8 mouse cellular contexts compared by ENCODE assay signal in the genomic region with DNA sequence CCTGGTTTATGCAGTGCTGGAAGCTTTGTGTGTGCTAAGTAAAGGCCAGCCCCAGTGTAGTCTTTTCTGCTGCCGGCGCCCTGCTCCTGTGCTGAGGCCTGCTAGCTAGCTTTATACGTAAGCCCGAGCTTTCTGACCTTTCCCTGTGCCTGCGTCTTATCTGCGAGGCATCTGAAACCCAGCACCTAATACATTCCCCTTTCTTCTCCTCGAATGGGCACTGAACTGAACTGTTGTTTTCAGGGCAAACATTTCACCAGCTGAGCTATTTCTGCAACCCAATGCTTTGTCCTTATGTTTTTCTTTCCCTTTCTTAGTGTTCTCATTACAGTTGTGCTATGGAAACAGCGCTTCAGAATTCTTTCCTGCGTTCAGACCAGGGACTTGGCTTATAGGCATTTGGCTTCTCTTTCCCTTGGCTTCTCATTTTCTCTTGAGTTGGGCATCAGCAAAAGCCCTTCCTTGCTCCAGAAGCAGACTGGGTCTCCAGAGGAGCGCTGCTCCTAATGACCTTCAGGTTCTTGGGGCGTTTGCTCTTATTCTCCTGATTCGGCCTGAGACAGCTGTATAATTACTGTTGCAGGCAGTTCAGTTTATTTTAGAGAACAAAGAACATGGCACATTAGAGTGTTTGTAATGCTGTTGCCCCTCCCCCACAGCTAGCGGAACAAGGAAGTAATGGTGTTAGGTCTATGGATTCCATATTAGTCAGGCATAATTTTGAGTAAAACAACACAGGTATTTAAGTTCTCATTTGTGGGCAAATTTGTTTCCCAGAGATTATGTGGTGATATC.
DNase-seq lines count a peak whose midpoint lies in the region; ATAC-seq and TF ChIP-seq lines count a peak whose summit lies in the region.

No protein-coding gene starts in this region.

- H3K4me2 ChIP-seq in hindbrain, embryonic 15.5 days: peak overlapping the region; percentile 26
- H3K4me2 ChIP-seq in liver, postnatal 0 days (ENCODE audit: low read depth, low read length): peak overlapping the region; percentile 18; the same call in 1 of the 2 replicates

- no peaks in the 10 kb centered on the region for H3K36me3 ChIP-seq in kidney, adult 2 months (ENCODE audit: control insufficient read depth, insufficient read depth, low read length)
- H3K36me3 ChIP-seq in hindbrain, embryonic 15.5 days: no peaks in the 10 kb centered on the region
- no peaks in the 10 kb centered on the region for H3K36me3 ChIP-seq in liver, postnatal 0 days (replicated peaks; ENCODE audit: insufficient read depth, low read length)

- H3K27ac ChIP-seq in kidney, adult 2 months (ENCODE audit: insufficient read depth, low read depth, low read length): peak overlapping the region; percentile 53
- H3K27ac ChIP-seq in hindbrain, embryonic 15.5 days (replicated peaks): peak overlapping the region; percentile 80
- peak overlapping the region; percentile 66 for H3K27ac ChIP-seq in liver, postnatal 0 days (ENCODE audit: low read depth)

- TF ChIP-seq EP300 in liver, postnatal 0 days (IDR thresholded peaks at IDR 0.05; ENCODE audit: low read depth): no peak

- H3K4me3 ChIP-seq in kidney, adult 2 months (ENCODE audit: insufficient read depth, low read depth, low read length): no peak overlapping the region
- H3K4me3 ChIP-seq in hindbrain, embryonic 15.5 days: no peak overlapping the region
- H3K4me3 ChIP-seq in liver, postnatal 0 days (ENCODE audit: low read depth, low read length): no peak overlapping the region

- no peak for TF ChIP-seq CTCF in kidney, adult 2 months (conservative IDR thresholded peaks at IDR 0.05; ENCODE audit: insufficient read depth, insufficient read length, low read depth, low read length)
- TF ChIP-seq CTCF in liver, postnatal 0 days (IDR thresholded peaks at IDR 0.05; ENCODE audit: low read depth): no peak

- DNase-seq in kidney, adult 2 months: peak; percentile 51
- DNase-seq in kidney, postnatal 14 days: no peak
- DNase-seq in embryo, embryonic 9.5 days (ENCODE audit: extremely low spot score): peak; percentile 25
- DNase-seq in liver, postnatal 0 days: no peak
- DNase-seq in thymus, postnatal 25 days: peak; percentile 36
- no peak for DNase-seq in ovary, adult 18-20 months (ENCODE audit: low spot score)
- DNase-seq in right cerebral cortex, postnatal 36 days (ENCODE audit: low spot score in 2 of 2): no peak

- TF ChIP-seq POLR2A in kidney, adult 2 months (IDR thresholded peaks at IDR 0.05; ENCODE audit: low read depth, low read length): no peak

- H3K4me1 ChIP-seq in kidney, adult 2 months (ENCODE audit: control insufficient read depth, insufficient read depth, low read length): peaks cover 57% of the 10 kb centered on the region
- H3K4me1 ChIP-seq in hindbrain, embryonic 15.5 days (replicated peaks): peaks cover 90% of the 10 kb centered on the region
- peaks cover 46% of the 10 kb centered on the region for H3K4me1 ChIP-seq in liver, postnatal 0 days (ENCODE audit: insufficient read depth)

- peak overlapping the region; percentile 8; the same call in 1 of the 2 replicates for H3K9ac ChIP-seq in hindbrain, embryonic 15.5 days
- H3K9ac ChIP-seq in liver, postnatal 0 days (replicated peaks): no peak overlapping the region

- 33% methylated on average over 13 of the region's 13 CpGs for WGBS in kidney, adult 2 months
- 15% methylated on average over 13 of the region's 13 CpGs for WGBS in hindbrain, embryonic 15.5 days
- WGBS in liver, postnatal 0 days (ENCODE audit: insufficient replicate concordance): 45% methylated on average over 13 of the region's 13 CpGs

- no peak for ATAC-seq in hindbrain, embryonic 15.5 days (ENCODE audit: low FRiP score, low read depth)
- no peak for ATAC-seq in liver, postnatal 0 days

- no peaks in the 10 kb centered on the region for H3K9me3 ChIP-seq in hindbrain, embryonic 15.5 days
- H3K9me3 ChIP-seq in liver, postnatal 0 days (ENCODE audit: low read length): no peaks in the 10 kb centered on the region

- H3K27me3 ChIP-seq in kidney, adult 2 months (replicated peaks; ENCODE audit: control insufficient read depth, insufficient read depth, low read length): no peaks in the 10 kb centered on the region
- no peaks in the 10 kb centered on the region for H3K27me3 ChIP-seq in hindbrain, embryonic 15.5 days
- H3K27me3 ChIP-seq in liver, postnatal 0 days (ENCODE audit: insufficient read depth, low read length): no peaks in the 10 kb centered on the region

Comparison
In these comparisons a context has a peak if more than half of its experiments do, and no peak if none do; other contexts are left out.
1. DNase-seq: peak in kidney, adult 2 months (single experiment), embryo, embryonic 9.5 days (single experiment) and thymus, postnatal 25 days (single experiment); none in kidney, postnatal 14 days (single experiment), liver, postnatal 0 days (single experiment), ovary, adult 18-20 months (single experiment) and right cerebral cortex, postnatal 36 days (0 of 2).
2. Peak in every context shown above with its lines, with median percentiles within 50 percentile points of each other: H3K27ac ChIP-seq.